Mouse (Mus musculus): Measurements from ENCODE around the gene Tpx2. TPM values are rescaled to one million over a fixed set of nuclear protein-coding genes. Genes with fewer than 3 reads are reported as not detected.

Tpx2 gene
- polyA plus RNA-seq, 1 experiment = 1.2 TPM

- 42% methylated on average over 2 of the region's 2 CpGs for WGBS
- Histone ChIP-seq H3K4me3 (replicated peaks; ENCODE audit: insufficient read depth, low read depth, low read length) (no peak overlapping the region), H3K27ac (ENCODE audit: insufficient read depth, low read length) (peak overlapping the region; percentile 81), H3K4me1 (ENCODE audit: control insufficient read depth, insufficient read depth, low read length) (peaks cover 54% of the 10 kb centered on the region), H3K27me3 (ENCODE audit: control insufficient read depth, insufficient read depth, low read length) (no peaks in the 10 kb centered on the region)
- DNase-seq = no peak
- TF ChIP-seq CTCF (IDR thresholded peaks at IDR 0.05; ENCODE audit: borderline replicate concordance, insufficient read depth, low read depth, low read length) (no peak), POLR2A (IDR thresholded peaks at IDR 0.05; ENCODE audit: borderline replicate concordance, insufficient read depth, low read length) (no peak)
Observed at GRCm38 (mm10) chr2:152806037-152806436, 41.7 kb upstream of the Tpx2 start.

GRCm38 (mm10) chr2:152808178-152808577, 39.6 kb upstream of the Tpx2 start:
- no peak for TF ChIP-seq CTCF (IDR thresholded peaks at IDR 0.05; ENCODE audit: borderline replicate concordance, insufficient read depth, low read depth, low read length)
- TF ChIP-seq POLR2A (IDR thresholded peaks at IDR 0.05; ENCODE audit: borderline replicate concordance, insufficient read depth, low read length) = no peak
- H3K27me3 ChIP-seq (ENCODE audit: control insufficient read depth, insufficient read depth, low read length) = no peaks in the 10 kb centered on the region
- H3K27ac ChIP-seq (ENCODE audit: insufficient read depth, low read length) = no peak overlapping the region
- no peak overlapping the region for H3K4me3 ChIP-seq (replicated peaks; ENCODE audit: insufficient read depth, low read depth, low read length)
- peaks cover 57% of the 10 kb centered on the region for H3K4me1 ChIP-seq (ENCODE audit: control insufficient read depth, insufficient read depth, low read length)
- no peak for DNase-seq
- WGBS = 71% methylated on average over 3 of the region's 3 CpGs

GRCm38 (mm10) chr2:152810158-152810941, 37.4 kb upstream of the Tpx2 start:
- no peak for DNase-seq
- Histone ChIP-seq H3K4me3 (replicated peaks; ENCODE audit: insufficient read depth, low read depth, low read length) (no peak overlapping the region), H3K27me3 (ENCODE audit: control insufficient read depth, insufficient read depth, low read length) (no peaks in the 10 kb centered on the region), H3K4me1 (ENCODE audit: control insufficient read depth, insufficient read depth, low read length) (peaks cover 47% of the 10 kb centered on the region), H3K27ac (ENCODE audit: insufficient read depth, low read length) (peak overlapping the region; percentile 83)
- TF ChIP-seq CTCF (IDR thresholded peaks at IDR 0.05; ENCODE audit: borderline replicate concordance, insufficient read depth, low read depth, low read length) (no peak), POLR2A (IDR thresholded peaks at IDR 0.05; ENCODE audit: borderline replicate concordance, insufficient read depth, low read length) (no peak)
- 27% methylated on average over 5 of the region's 5 CpGs for WGBS

GRCm38 (mm10) chr2:152811336-152812165, 36.2 kb upstream of the Tpx2 start:
- Histone ChIP-seq H3K4me3 (replicated peaks; ENCODE audit: insufficient read depth, low read depth, low read length) (no peak overlapping the region), H3K27me3 (ENCODE audit: control insufficient read depth, insufficient read depth, low read length) (no peaks in the 10 kb centered on the region), H3K27ac (ENCODE audit: insufficient read depth, low read length) (peak overlapping the region; percentile 89), H3K4me1 (ENCODE audit: control insufficient read depth, insufficient read depth, low read length) (peaks cover 47% of the 10 kb centered on the region)
- 35% methylated on average over 3 of the region's 3 CpGs for WGBS
- peak in 1 of 2 experiments; percentile 77 for DNase-seq
- TF ChIP-seq POLR2A (IDR thresholded peaks at IDR 0.05; ENCODE audit: borderline replicate concordance, insufficient read depth, low read length) (no peak), CTCF (IDR thresholded peaks at IDR 0.05; ENCODE audit: borderline replicate concordance, insufficient read depth, low read depth, low read length) (no peak)

GRCm38 (mm10) chr2:152813232-152813631, 34.5 kb upstream of the Tpx2 start:
- TF ChIP-seq POLR2A (IDR thresholded peaks at IDR 0.05; ENCODE audit: borderline replicate concordance, insufficient read depth, low read length) (no peak), CTCF (IDR thresholded peaks at IDR 0.05; ENCODE audit: borderline replicate concordance, insufficient read depth, low read depth, low read length) (no peak)

GRCm38 (mm10) chr2:152814213-152814874, 33.4 kb upstream of the Tpx2 start:
- Histone ChIP-seq H3K27ac (ENCODE audit: insufficient read depth, low read length) (no peak overlapping the region), H3K27me3 (ENCODE audit: control insufficient read depth, insufficient read depth, low read length) (no peaks in the 10 kb centered on the region), H3K4me1 (ENCODE audit: control insufficient read depth, insufficient read depth, low read length) (peaks cover 67% of the 10 kb centered on the region), H3K4me3 (replicated peaks; ENCODE audit: insufficient read depth, low read depth, low read length) (no peak overlapping the region)
- WGBS = 51% methylated on average over 6 of the region's 6 CpGs
- DNase-seq = peak in 1 of 2 experiments; percentile 81
- TF ChIP-seq POLR2A (IDR thresholded peaks at IDR 0.05; ENCODE audit: borderline replicate concordance, insufficient read depth, low read length) (no peak), CTCF (IDR thresholded peaks at IDR 0.05; ENCODE audit: borderline replicate concordance, insufficient read depth, low read depth, low read length) (no peak)

More at GRCm38 (mm10) chr2:152813232-152813631, 34.5 kb upstream of the Tpx2 start:
- WGBS = 55% methylated on average over 1 of the region's 1 CpGs
- Histone ChIP-seq H3K4me1 (ENCODE audit: control insufficient read depth, insufficient read depth, low read length) (peaks cover 58% of the 10 kb centered on the region), H3K27ac (ENCODE audit: insufficient read depth, low read length) (no peak overlapping the region), H3K27me3 (ENCODE audit: control insufficient read depth, insufficient read depth, low read length) (no peaks in the 10 kb centered on the region), H3K4me3 (replicated peaks; ENCODE audit: insufficient read depth, low read depth, low read length) (no peak overlapping the region)
- DNase-seq = no peak

- Histone ChIP-seq H3K27me3 (ENCODE audit: control insufficient read depth, insufficient read depth, low read length) (no peaks in the 10 kb centered on the region), H3K4me3 (replicated peaks; ENCODE audit: insufficient read depth, low read depth, low read length) (no peak overlapping the region), H3K27ac (ENCODE audit: insufficient read depth, low read length) (peak overlapping the region; percentile 46), H3K4me1 (ENCODE audit: control insufficient read depth, insufficient read depth, low read length) (peaks cover 69% of the 10 kb centered on the region)
- 37% methylated on average over 7 of the region's 7 CpGs for WGBS
- TF ChIP-seq POLR2A (IDR thresholded peaks at IDR 0.05; ENCODE audit: borderline replicate concordance, insufficient read depth, low read length) (no peak), CTCF (IDR thresholded peaks at IDR 0.05; ENCODE audit: borderline replicate concordance, insufficient read depth, low read depth, low read length) (no peak)
- DNase-seq = peak in 1 of 2 experiments; percentile 26
Observed at GRCm38 (mm10) chr2:152815879-152816656, 31.7 kb upstream of the Tpx2 start.

Data from cerebellum, adult 2 months (tissue).